Mouse (Mus musculus) thymus, adult 2 months (tissue): ENCODE measurements at regions not wholly inside any gene's neighbourhood (a gene's known extent, or its start where the extent isn't known, plus 50 kb on each side); places are given as distances from the start of the nearest gene placed in this dataset.

Experiments
- CTCF ChIP-seq: fragments of 200-500 bp; IDR thresholded peaks from 2 replicates; pipeline ENCODE4 v1.5.1; 2012; ENCODE audit warnings: mild to moderate bottlenecking, control low read depth, low read length, moderate library complexity, borderline replicate concordance; ENCODE audit not compliant: control insufficient read depth, poor library complexity, insufficient read depth; ENCODE audit errors: extremely low read depth
- POLR2A ChIP-seq: fragments of 200-500 bp; IDR thresholded peaks from 2 replicates; pipeline ENCODE4 v1.6.1; 2012; ENCODE audit warnings: mild to moderate bottlenecking, low read length, control low read depth, moderate library complexity; ENCODE audit not compliant: control insufficient read depth, poor library complexity, insufficient read depth; ENCODE audit errors: extremely low read depth

DNA sequence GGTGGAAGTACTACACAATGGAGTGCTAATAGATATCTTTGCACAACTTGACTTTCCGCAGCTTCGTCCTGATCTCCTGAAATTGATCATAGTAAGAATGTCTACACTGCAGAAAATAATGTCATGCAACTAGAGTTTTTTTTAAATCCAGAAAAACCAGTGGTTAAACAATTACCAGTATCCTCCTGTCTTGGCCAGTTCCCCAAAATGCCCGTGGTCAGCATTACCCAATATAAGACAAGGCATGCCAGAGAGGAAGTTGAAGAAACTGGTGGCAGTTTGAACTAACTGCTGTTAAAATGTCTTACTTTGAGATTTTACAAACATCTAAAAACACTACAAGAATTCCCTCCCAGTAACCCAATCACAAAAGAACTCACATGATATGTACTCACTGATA is 109.7 kb upstream of the Cited2 start:
- TF ChIP-seq CTCF (no peak), POLR2A (no peak)
